8 mouse cellular contexts compared by ENCODE assay signal in genomic region chr12:100241911-100242796, GRCm38 (mm10). TPM values are rescaled to one million over a fixed set of nuclear protein-coding genes. Genes with fewer than 3 reads are reported as not detected.
DNase-seq lines count a peak whose midpoint lies in the region; ATAC-seq and TF ChIP-seq lines count a peak whose summit lies in the region.

No protein-coding gene starts in this region.

- no peak for TF ChIP-seq EP300 in ES-Bruce4 (IDR thresholded peaks at IDR 0.05; ENCODE audit: insufficient read depth, low read depth, low read length)

- H3K27me3 ChIP-seq in ES-Bruce4 (ENCODE audit: control insufficient read depth, insufficient read depth, low read length, poor library complexity, severe bottlenecking) = no peaks in the 10 kb centered on the region
- H3K27me3 ChIP-seq in forebrain, embryonic 15.5 days = no peaks in the 10 kb centered on the region
- H3K27me3 ChIP-seq in liver, embryonic 16.5 days (ENCODE audit: control insufficient read depth, insufficient read depth, low read depth, low read length) = no peaks in the 10 kb centered on the region
- no peaks in the 10 kb centered on the region for H3K27me3 ChIP-seq in neural tube, embryonic 13.5 days

- TF ChIP-seq POLR2A in ES-Bruce4 (IDR thresholded peaks at IDR 0.05; ENCODE audit: insufficient read depth, low read length) = no peak

- no peaks in the 10 kb centered on the region for H3K36me3 ChIP-seq in ES-Bruce4 (ENCODE audit: control insufficient read depth, insufficient read depth, low read length, poor library complexity, severe bottlenecking)
- no peaks in the 10 kb centered on the region for H3K36me3 ChIP-seq in forebrain, embryonic 15.5 days
- no peaks in the 10 kb centered on the region for H3K36me3 ChIP-seq in liver, embryonic 16.5 days (ENCODE audit: control insufficient read depth, insufficient read depth)
- H3K36me3 ChIP-seq in neural tube, embryonic 13.5 days = no peaks in the 10 kb centered on the region

- H3K4me3 ChIP-seq in ES-Bruce4 (ENCODE audit: low read depth, low read length) = peak overlapping the region; percentile 14
- H3K4me3 ChIP-seq in forebrain, embryonic 15.5 days = peak overlapping the region; percentile 30
- H3K4me3 ChIP-seq in liver, embryonic 16.5 days (ENCODE audit: low read depth, low read length) = no peak overlapping the region
- H3K4me3 ChIP-seq in neural tube, embryonic 13.5 days = peak overlapping the region; percentile 17

- peak overlapping the region; percentile 6; the same call in 1 of the 2 replicates for H3K27ac ChIP-seq in ES-Bruce4 (ENCODE audit: insufficient read depth, low read length)
- peak overlapping the region; percentile 82 for H3K27ac ChIP-seq in forebrain, embryonic 15.5 days (replicated peaks)
- no peak overlapping the region for H3K27ac ChIP-seq in liver, embryonic 16.5 days (ENCODE audit: low read length)
- H3K27ac ChIP-seq in neural tube, embryonic 13.5 days (replicated peaks) = peak overlapping the region; percentile 83

- peak overlapping the region; percentile 23; the same call in 1 of the 2 replicates for H3K9ac ChIP-seq in ES-Bruce4 (ENCODE audit: low read depth, poor library complexity, severe bottlenecking)
- H3K9ac ChIP-seq in forebrain, embryonic 15.5 days (replicated peaks) = peak overlapping the region; percentile 51
- no peak overlapping the region for H3K9ac ChIP-seq in liver, embryonic 16.5 days (ENCODE audit: low read depth, low read length)
- peak overlapping the region; percentile 63 for H3K9ac ChIP-seq in neural tube, embryonic 13.5 days

- TF ChIP-seq CTCF in ES-Bruce4 (IDR thresholded peaks at IDR 0.05; ENCODE audit: low read depth, low read length) = no peak

- WGBS in forebrain, embryonic 15.5 days = 7% methylated on average over 22 of the region's 22 CpGs
- WGBS in liver, embryonic 16.5 days (ENCODE audit: insufficient replicate concordance) = 14% methylated on average over 22 of the region's 22 CpGs
- WGBS in neural tube, embryonic 13.5 days = 9% methylated on average over 22 of the region's 22 CpGs

- no peaks in the 10 kb centered on the region for H3K9me3 ChIP-seq in ES-Bruce4 (replicated peaks; ENCODE audit: control insufficient read depth, insufficient read depth, low read length, poor library complexity, severe bottlenecking)
- H3K9me3 ChIP-seq in forebrain, embryonic 15.5 days = no peaks in the 10 kb centered on the region
- no peaks in the 10 kb centered on the region for H3K9me3 ChIP-seq in liver, embryonic 16.5 days (replicated peaks; ENCODE audit: control insufficient read depth, low read length)
- no peaks in the 10 kb centered on the region for H3K9me3 ChIP-seq in neural tube, embryonic 13.5 days

- H3K4me1 ChIP-seq in ES-Bruce4 (ENCODE audit: control insufficient read depth, insufficient read depth, low read length) = no peaks in the 10 kb centered on the region
- peaks cover 33% of the 10 kb centered on the region for H3K4me1 ChIP-seq in forebrain, embryonic 15.5 days
- H3K4me1 ChIP-seq in liver, embryonic 16.5 days (ENCODE audit: control insufficient read depth, low read depth, low read length) = no peaks in the 10 kb centered on the region
- peaks cover 22% of the 10 kb centered on the region for H3K4me1 ChIP-seq in neural tube, embryonic 13.5 days (replicated peaks)

- peak; percentile 91 for DNase-seq in cerebellum, adult 11-12 months
- DNase-seq in heart, postnatal 25 days (ENCODE audit: low spot score) = peak; percentile 27
- peak; percentile 52 to 69 for DNase-seq in kidney, postnatal 4 days
- peak; percentile 36 for DNase-seq in thymus, postnatal 4 days

- peak overlapping the region; percentile 51 for H3K4me2 ChIP-seq in forebrain, embryonic 15.5 days (replicated peaks)
- H3K4me2 ChIP-seq in liver, embryonic 16.5 days (ENCODE audit: low read depth, low read length) = no peak overlapping the region
- H3K4me2 ChIP-seq in neural tube, embryonic 13.5 days = peak overlapping the region; percentile 52

- ATAC-seq in forebrain, embryonic 15.5 days (replicated peaks) = peak; percentile 95
- ATAC-seq in liver, embryonic 16.5 days (ENCODE audit: low read depth) = peak; percentile 47; the same call in 1 of the 2 replicates
- peak; percentile 96 for ATAC-seq in neural tube, embryonic 13.5 days (ENCODE audit: low read depth)

- intact Hi-C loops in heart, postnatal 25 days (cut with DNase I) = no loop called here

RNA-seq across cellular contexts. Expression of gene Calm1, which starts 42.9 kb away (rescaled TPM):
- polyA plus RNA-seq in ES-Bruce4 (2011; ENCODE audit: insufficient read depth, insufficient read length, low read depth, missing spikeins) = 280 and 286 TPM in 2 replicates
- 2,112 and 2,174 TPM in 2 replicates for polyA plus RNA-seq in forebrain, embryonic 15.5 days (2015; fragmentation: Nextera tagmentation; extraction: Ambion mirVana)
- 100 to 1,000 TPM; 264 to 282 TPM for total RNA-seq in heart, postnatal 25 days (2021)
- 413 and 426 TPM in 2 replicates for polyA plus RNA-seq in liver, embryonic 16.5 days (2015; fragmentation: Nextera tagmentation; extraction: Ambion mirVana)
- polyA plus RNA-seq in neural tube, embryonic 13.5 days (2015; fragmentation: Nextera tagmentation; extraction: Ambion mirVana) = 2,474 and 2,486 TPM in 2 replicates

Comparison
In these comparisons a context has a peak if more than half of its experiments do, and no peak if none do; other contexts are left out.
1. DNase-seq: peak in every context shown above with its lines; median percentile 91 in cerebellum, adult 11-12 months; 60 in kidney, postnatal 4 days; 36 in thymus, postnatal 4 days; 27 in heart, postnatal 25 days.